Comparison of ENCODE assay signal across 4 mouse cellular contexts in the genomic region with DNA sequence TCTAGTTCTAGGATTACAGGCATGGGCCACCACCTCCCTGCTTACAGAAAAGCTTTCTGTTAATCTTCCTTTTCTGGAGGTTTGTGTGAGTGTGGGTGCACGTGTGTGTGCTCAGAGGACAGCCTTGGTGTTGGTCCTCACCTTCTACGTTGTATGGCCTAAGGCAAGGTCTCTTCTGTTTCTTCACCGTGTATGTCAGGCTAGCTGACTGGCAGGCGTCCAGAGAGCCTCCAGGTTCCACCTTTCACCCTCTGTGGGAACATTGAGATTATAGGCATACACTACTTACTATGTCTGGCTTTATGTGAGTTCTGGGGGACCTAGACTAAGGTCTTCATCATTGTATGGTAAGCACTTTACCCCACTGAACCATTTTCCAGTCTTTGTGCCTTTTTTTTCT.
"Had no signal": no experiment of that assay in that cellular context is flagged by ENCODE, and none has a peak within 500 bp of the region (broad histone marks: within the 10 kb centered on the region; RNA-seq: fewer than 3 reads in every experiment).

No protein-coding gene starts in this region.

- DNase-seq: kidney, postnatal 14 days; lung, postnatal 14 days; thymus, adult 2 months; thymus, postnatal 36 days had no signal
